Mouse (Mus musculus) cerebellum, adult 9-10 months (tissue): ENCODE results near the gene Bhlha9.

Experiments used
- DNase-seq: peaks from one replicate; pipeline ENCODE4 v3.0.0; 2022

The Bhlha9 gene

GRCm38 (mm10) chr11:76671871-76672475 is at the start of gene Bhlha9:
Gene Bhlha9 (plus strand): TSS chr11:76672470.
- DNase-seq: peak; percentile 80

- no peak for DNase-seq
These were observed 49.6 kb upstream of the Bhlha9 start for GRCm38 (mm10) chr11:76622566-76623205.

GRCm38 (mm10) chr11:76623206-76623961 is 48.9 kb upstream of the Bhlha9 start:
- no peak for DNase-seq

GRCm38 (mm10) chr11:76624071-76624470 is 48.2 kb upstream of the Bhlha9 start:
- no peak for DNase-seq

GRCm38 (mm10) chr11:76624881-76625280 is 47.4 kb upstream of the Bhlha9 start:
- DNase-seq: no peak

GRCm38 (mm10) chr11:76628613-76629012 is 43.7 kb upstream of the Bhlha9 start:
- DNase-seq: no peak

GRCm38 (mm10) chr11:76630023-76630422 is 42.2 kb upstream of the Bhlha9 start:
- no peak for DNase-seq

- DNase-seq: no peak
These were observed 41.8 kb upstream of the Bhlha9 start for GRCm38 (mm10) chr11:76630487-76630886.

- DNase-seq: peak; percentile 74
These were observed 32.8 kb upstream of the Bhlha9 start for GRCm38 (mm10) chr11:76639269-76639985.

GRCm38 (mm10) chr11:76640231-76640630 is 32.0 kb upstream of the Bhlha9 start:
- no peak for DNase-seq

GRCm38 (mm10) chr11:76644257-76644656 is 28.0 kb upstream of the Bhlha9 start:
- no peak for DNase-seq

GRCm38 (mm10) chr11:76645036-76645435 is 27.2 kb upstream of the Bhlha9 start:
- no peak for DNase-seq

GRCm38 (mm10) chr11:76645955-76646354 is 26.3 kb upstream of the Bhlha9 start:
- peak; percentile 97 for DNase-seq

- peak; percentile 52 for DNase-seq
These were observed 25.2 kb upstream of the Bhlha9 start for GRCm38 (mm10) chr11:76647062-76647461.

- peak; percentile 82 for DNase-seq
These were observed 24.8 kb upstream of the Bhlha9 start for GRCm38 (mm10) chr11:76647500-76647899.

GRCm38 (mm10) chr11:76650862-76651560 is 21.3 kb upstream of the Bhlha9 start:
- no peak for DNase-seq

GRCm38 (mm10) chr11:76652838-76653334 is 19.4 kb upstream of the Bhlha9 start:
- no peak for DNase-seq

- DNase-seq: no peak
These were observed 17.2 kb upstream of the Bhlha9 start for GRCm38 (mm10) chr11:76655106-76655505.

GRCm38 (mm10) chr11:76657450-76657970 is 14.8 kb upstream of the Bhlha9 start:
- no peak for DNase-seq

- DNase-seq: no peak
These were observed 12.9 kb upstream of the Bhlha9 start for GRCm38 (mm10) chr11:76659138-76659930.

GRCm38 (mm10) chr11:76661790-76662468 is 10.3 kb upstream of the Bhlha9 start:
- no peak for DNase-seq
